Mouse (Mus musculus) embryonic facial prominence, embryonic 14.5 days (tissue): Measurements from ENCODE around the gene AC124502.3. TPM values are rescaled to one million over a fixed set of nuclear protein-coding genes. Genes with fewer than 3 reads are reported as not detected.

ENCODE experiments used
- ATAC-seq: fragments of 200-750 bp; cut with Nextera tagmentation; 2 replicates; pipeline ENCODE4 v1.8.0; 2017; ENCODE audit warnings: low read depth, moderate number of reproducible peaks, moderate TSS enrichment
- DNase-seq: peaks from one replicate; pipeline ENCODE4 v3.0.0-alpha.2; 2015; ENCODE audit warnings: low spot score
- H3K27ac ChIP-seq: fragments of 300-500 bp; sonication (generic); replicated peaks from 2 replicates; pipeline ENCODE4 v1.5.1; 2014; ENCODE audit warnings: low read depth, mild to moderate bottlenecking, low read length, moderate library complexity
- H3K27me3 ChIP-seq: fragments of 300-500 bp; sonication (generic); replicated peaks from 2 replicates; pipeline ENCODE4 v1.6.1; 2014; ENCODE audit warnings: low read length; ENCODE audit not compliant: control insufficient read depth, insufficient read depth
- H3K36me3 ChIP-seq: fragments of 300-500 bp; sonication (generic); 2 replicates; pipeline ENCODE4 v1.6.1; 2014; ENCODE audit warnings: low read length, mixed read lengths; ENCODE audit not compliant: control insufficient read depth, insufficient read depth
- H3K4me1 ChIP-seq: fragments of 300-500 bp; sonication (generic); 2 replicates; pipeline ENCODE4 v1.6.1; 2014; ENCODE audit warnings: antibody characterized with exemption, low read length; ENCODE audit not compliant: control insufficient read depth, insufficient read depth
- H3K4me2 ChIP-seq: fragments of 300-500 bp; sonication (generic); 2 replicates; pipeline ENCODE4 v1.6.1; 2014; ENCODE audit warnings: low read depth, mild to moderate bottlenecking, low read length, moderate library complexity, mixed read lengths
- H3K4me3 ChIP-seq: fragments of 300-500 bp; sonication (generic); 2 replicates; pipeline ENCODE4 v1.5.1; 2014; ENCODE audit warnings: low read depth, mild to moderate bottlenecking, low read length
- H3K9ac ChIP-seq: fragments of 300-500 bp; sonication (generic); 2 replicates; pipeline ENCODE4 v1.6.1; 2014; ENCODE audit warnings: low read depth, mild to moderate bottlenecking, low read length, moderate library complexity, mixed read lengths
- H3K9me3 ChIP-seq: fragments of 300-500 bp; sonication (generic); 2 replicates; pipeline ENCODE4 v1.6.1; 2016; ENCODE audit warnings: low read length; ENCODE audit not compliant: control insufficient read depth
- WGBS: fragments of 180-500 bp; shearing (Covaris S2); extraction: QIAGEN DNeasy Blood & Tissue Kit; methylation state at CpG from one replicate; pipeline ENCODE4 v1.1.7; 2014; 5-methylcytosine and 5-hydroxymethylcytosine counted together
- polyA plus RNA-seq: library from polyadenylated mRNA; unstranded; fragments of >200 nt; fragmentation: Nextera tagmentation; extraction: Ambion mirVana; gene quantifications from 2 replicates; pipeline ENCODE4 v1.2.1, GENCODE M21; 2014

The AC124502.3 gene
- polyA plus RNA-seq, 1 experiment from 2014 or later, result 0.51 TPM

GRCm38 (mm10) chr19:5017611-5018010, 21.1 kb upstream of the AC124502.3 start:
- H3K4me1 ChIP-seq, result peaks cover 7% of the 10 kb centered on the region; the same call in 1 of the 2 replicates
- H3K4me2 ChIP-seq, result no peak overlapping the region
- 80% methylated on average over 4 of the region's 4 CpGs for WGBS
- H3K27me3 ChIP-seq, result no peaks in the 10 kb centered on the region
- H3K9ac ChIP-seq, result no peak overlapping the region
- no peak overlapping the region for H3K27ac ChIP-seq
- peak; percentile 62 for DNase-seq
- no peaks in the 10 kb centered on the region for H3K9me3 ChIP-seq
- H3K4me3 ChIP-seq, result no peak overlapping the region
- H3K36me3 ChIP-seq, result no peaks in the 10 kb centered on the region
- ATAC-seq, result no peak

GRCm38 (mm10) chr19:5018191-5018590, 20.5 kb upstream of the AC124502.3 start:
- no peak for ATAC-seq
- WGBS, result 76% methylated on average over 3 of the region's 3 CpGs
- H3K27ac ChIP-seq, result no peak overlapping the region

GRCm38 (mm10) chr19:5021416-5021815, 17.3 kb upstream of the AC124502.3 start:
- H3K27me3 ChIP-seq, result no peaks in the 10 kb centered on the region
- H3K9ac ChIP-seq, result no peak overlapping the region
- no peak overlapping the region for H3K4me3 ChIP-seq
- no peaks in the 10 kb centered on the region for H3K4me1 ChIP-seq
- H3K4me2 ChIP-seq, result no peak overlapping the region
- no peaks in the 10 kb centered on the region for H3K9me3 ChIP-seq
- DNase-seq (peak; percentile 51), ATAC-seq (no peak)
- 85% methylated on average over 2 of the region's 2 CpGs for WGBS
- no peak overlapping the region for H3K27ac ChIP-seq
- H3K36me3 ChIP-seq, result no peaks in the 10 kb centered on the region

More at GRCm38 (mm10) chr19:5018191-5018590, 20.5 kb upstream of the AC124502.3 start:
- Histone ChIP-seq H3K4me2 (no peak overlapping the region), H3K4me3 (no peak overlapping the region), H3K36me3 (no peaks in the 10 kb centered on the region), H3K9me3 (no peaks in the 10 kb centered on the region), H3K4me1 (peaks cover 7% of the 10 kb centered on the region; the same call in 1 of the 2 replicates), H3K9ac (no peak overlapping the region), H3K27me3 (no peaks in the 10 kb centered on the region)
- DNase-seq, result no peak

- DNase-seq (peak; percentile 96), ATAC-seq (peak; percentile 95)
- peak within 1 kb of the TSS; percentile 80 for H3K9ac ChIP-seq
- no peaks in the 10 kb centered on the region for H3K9me3 ChIP-seq
- H3K27ac ChIP-seq, result peak within 1 kb of the TSS; percentile 78
- no peaks in the 10 kb centered on the region for H3K4me1 ChIP-seq
- H3K4me3 ChIP-seq, result peak within 1 kb of the TSS; percentile 73
- H3K4me2 ChIP-seq, result peak within 1 kb of the TSS; percentile 93
- under 1% methylated on average over 57 of the region's 62 CpGs for WGBS
- no peaks in the 10 kb centered on the region for H3K27me3 ChIP-seq
- H3K36me3 ChIP-seq, result peaks cover 12% of the 10 kb centered on the region; the same call in 1 of the 2 replicates
These were observed 14.8 kb upstream of the AC124502.3 start, which contains the start of gene Slc29a2 for GRCm38 (mm10) chr19:5023621-5024479. TSS of gene Slc29a2 (plus strand) at chr19:5023860.

GRCm38 (mm10) chr19:5026111-5026510, 12.6 kb upstream of the AC124502.3 start:
- 87% methylated on average over 8 of the region's 8 CpGs for WGBS
- H3K9me3 ChIP-seq, result no peaks in the 10 kb centered on the region
- H3K36me3 ChIP-seq, result peaks cover 25% of the 10 kb centered on the region; the same call in 1 of the 2 replicates
- H3K4me1 ChIP-seq, result no peaks in the 10 kb centered on the region
- H3K4me2 ChIP-seq, result no peak overlapping the region
- ATAC-seq (no peak), DNase-seq (no peak)
- H3K27ac ChIP-seq, result no peak overlapping the region
- no peak overlapping the region for H3K4me3 ChIP-seq
- no peaks in the 10 kb centered on the region for H3K27me3 ChIP-seq
- H3K9ac ChIP-seq, result no peak overlapping the region

GRCm38 (mm10) chr19:5032686-5033085, 6.0 kb upstream of the AC124502.3 start:
- Histone ChIP-seq H3K9ac (no peak overlapping the region), H3K36me3 (peaks cover 17% of the 10 kb centered on the region; the same call in 1 of the 2 replicates), H3K4me3 (no peak overlapping the region), H3K9me3 (no peaks in the 10 kb centered on the region), H3K27me3 (no peaks in the 10 kb centered on the region), H3K4me1 (no peaks in the 10 kb centered on the region), H3K27ac (no peak overlapping the region), H3K4me2 (no peak overlapping the region)
- DNase-seq, result no peak
- no peak for ATAC-seq
- 84% methylated on average over 3 of the region's 3 CpGs for WGBS

GRCm38 (mm10) chr19:5036577-5036976, 2.1 kb upstream of the AC124502.3 start:
- H3K36me3 ChIP-seq, result no peaks in the 10 kb centered on the region
- H3K9ac ChIP-seq, result no peak overlapping the region
- 69% methylated on average over 4 of the region's 4 CpGs for WGBS
- no peaks in the 10 kb centered on the region for H3K27me3 ChIP-seq
- no peak overlapping the region for H3K4me3 ChIP-seq
- peaks cover 17% of the 10 kb centered on the region for H3K4me1 ChIP-seq
- no peak for ATAC-seq
- no peak overlapping the region for H3K27ac ChIP-seq
- H3K4me2 ChIP-seq, result no peak overlapping the region
- no peaks in the 10 kb centered on the region for H3K9me3 ChIP-seq
- DNase-seq, result no peak

- peak overlapping the region; percentile 73 for H3K27ac ChIP-seq
- H3K4me1 ChIP-seq, result peaks cover 21% of the 10 kb centered on the region
- H3K9me3 ChIP-seq, result no peaks in the 10 kb centered on the region
- H3K4me2 ChIP-seq, result peak overlapping the region; percentile 99
- DNase-seq, result peak; percentile 91
- H3K4me3 ChIP-seq, result peak overlapping the region; percentile 87
- 3% methylated on average over 32 of the region's 32 CpGs for WGBS
- H3K27me3 ChIP-seq, result no peaks in the 10 kb centered on the region
- peak overlapping the region; percentile 90 for H3K9ac ChIP-seq
- peak; percentile 58 for ATAC-seq
- peaks cover 7% of the 10 kb centered on the region; the same call in 1 of the 2 replicates for H3K36me3 ChIP-seq
These were observed 766 bp upstream of the AC124502.3 start for GRCm38 (mm10) chr19:5037678-5038571.
